Mouse (Mus musculus) spleen, postnatal 4 days (tissue): ENCODE results near the gene Kri1.
"Not testable (repeated sequence)": the region's sequence is repeated elsewhere in the genome, so short reads cannot be mapped to it uniquely, and the experiment has no call there.

Experiments
- DNase-seq, 2 experiments: peaks; one replicate each; pipeline ENCODE4 v3.0.0; 2022; ENCODE audit warnings: low spot score in 2 of 2

Kri1 gene

DNA sequence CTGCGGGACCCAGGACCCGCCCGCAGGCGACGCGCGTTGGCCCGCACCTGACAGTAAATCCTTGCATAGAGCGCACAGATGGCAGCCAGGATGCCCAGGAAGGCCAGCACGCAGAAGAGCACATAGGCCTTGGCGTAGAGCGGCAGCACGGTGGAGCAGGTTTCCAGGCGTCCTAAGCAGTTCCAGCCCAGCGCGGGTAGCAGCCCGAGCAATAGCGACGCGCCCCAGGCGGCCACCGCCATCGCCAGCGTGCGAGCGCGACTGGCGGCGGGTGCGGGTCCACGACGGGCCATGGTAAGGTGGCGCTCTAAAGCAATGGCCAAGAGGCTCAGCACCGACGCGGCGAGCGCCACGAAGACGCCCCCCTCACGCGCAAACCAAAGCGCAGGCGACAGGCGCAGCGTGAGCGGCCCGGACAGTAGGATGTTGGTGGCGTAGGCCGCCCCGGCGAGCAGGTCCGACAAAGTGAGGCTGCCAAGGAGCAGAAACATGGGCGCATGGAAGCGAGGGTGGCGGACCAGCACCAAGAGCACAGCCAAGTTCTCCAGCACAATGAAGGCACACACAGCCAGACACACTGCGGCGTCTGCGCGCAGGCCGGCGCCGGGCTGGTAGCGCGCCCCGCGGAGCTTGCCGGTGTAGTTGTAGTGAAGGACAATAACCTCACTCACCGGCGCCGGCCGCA lies 43.2 kb downstream of the Kri1 start:
- DNase-seq: peak in 1 of 2 experiments; percentile 75

DNA sequence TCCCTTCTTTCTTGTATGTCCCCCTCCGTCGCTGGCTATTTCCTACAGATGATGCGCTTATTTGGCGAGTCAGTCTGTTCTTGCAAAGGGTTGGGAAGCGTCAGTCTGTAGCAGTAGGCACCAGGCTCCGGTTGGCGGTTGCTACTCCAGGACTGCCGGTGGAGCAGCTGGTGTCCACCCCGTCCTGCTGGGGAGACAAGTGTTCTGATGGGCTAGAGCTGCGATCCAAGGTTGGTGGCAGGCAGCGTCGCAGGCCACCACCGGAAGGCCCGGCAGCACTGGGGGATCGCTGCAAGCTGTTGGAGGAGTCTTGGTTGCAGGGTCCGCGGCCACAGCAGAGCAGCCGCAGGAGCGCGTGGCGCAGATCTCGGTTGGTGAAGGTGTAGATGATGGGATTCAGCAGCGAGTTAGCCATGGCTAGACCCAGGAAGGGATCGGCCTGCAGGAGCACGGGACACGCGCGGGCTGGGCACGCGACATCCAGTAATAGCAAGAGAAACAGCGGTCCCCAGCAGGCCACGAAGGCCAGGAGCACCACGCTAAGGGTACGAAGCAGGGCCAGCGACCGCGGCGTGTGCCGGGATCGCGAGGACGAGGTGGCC lies 43.8 kb downstream of the Kri1 start:
- peak in 1 of 2 experiments; percentile 67 for DNase-seq

DNA sequence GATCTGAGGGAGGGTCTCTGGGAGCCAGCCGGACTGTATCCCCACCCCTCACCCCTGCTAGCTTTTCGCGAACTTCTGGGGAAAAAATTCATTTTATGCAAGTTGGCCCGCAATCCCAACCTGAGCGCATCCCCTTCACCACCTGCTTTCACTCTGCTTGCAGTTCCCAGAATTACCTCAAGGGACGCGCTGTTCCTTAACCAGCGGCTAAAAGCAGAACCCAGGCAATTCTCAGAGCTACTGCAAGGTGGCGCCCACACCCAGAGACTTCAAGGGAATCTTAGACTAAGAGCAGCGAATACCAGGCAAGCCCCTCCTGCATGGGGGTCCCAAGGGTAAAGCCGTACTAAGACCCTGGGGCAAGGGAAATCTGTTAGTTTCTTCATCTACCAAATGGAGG lies 46.4 kb downstream of the Kri1 start:
- peak; percentile 87 to 93 for DNase-seq

DNA sequence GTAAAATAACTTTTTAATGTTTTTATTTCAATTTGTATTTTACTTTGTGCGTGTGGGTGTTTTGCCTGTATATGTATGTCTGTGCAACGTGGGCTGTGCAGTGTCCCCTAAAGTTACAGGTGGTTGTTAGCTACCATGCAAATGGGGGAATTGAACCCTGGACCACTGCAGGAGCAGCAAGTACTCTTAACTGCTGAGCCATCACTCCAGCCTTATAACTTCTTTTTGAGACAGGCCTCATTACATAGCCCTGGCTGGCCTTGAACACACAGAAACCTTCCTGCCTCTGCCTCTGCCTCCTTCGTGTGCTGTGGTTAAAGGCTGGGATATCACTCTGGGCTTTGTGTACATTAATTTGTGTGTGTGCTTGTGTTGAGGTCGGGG lies 48.3 kb downstream of the Kri1 start:
- no peak for DNase-seq

DNA sequence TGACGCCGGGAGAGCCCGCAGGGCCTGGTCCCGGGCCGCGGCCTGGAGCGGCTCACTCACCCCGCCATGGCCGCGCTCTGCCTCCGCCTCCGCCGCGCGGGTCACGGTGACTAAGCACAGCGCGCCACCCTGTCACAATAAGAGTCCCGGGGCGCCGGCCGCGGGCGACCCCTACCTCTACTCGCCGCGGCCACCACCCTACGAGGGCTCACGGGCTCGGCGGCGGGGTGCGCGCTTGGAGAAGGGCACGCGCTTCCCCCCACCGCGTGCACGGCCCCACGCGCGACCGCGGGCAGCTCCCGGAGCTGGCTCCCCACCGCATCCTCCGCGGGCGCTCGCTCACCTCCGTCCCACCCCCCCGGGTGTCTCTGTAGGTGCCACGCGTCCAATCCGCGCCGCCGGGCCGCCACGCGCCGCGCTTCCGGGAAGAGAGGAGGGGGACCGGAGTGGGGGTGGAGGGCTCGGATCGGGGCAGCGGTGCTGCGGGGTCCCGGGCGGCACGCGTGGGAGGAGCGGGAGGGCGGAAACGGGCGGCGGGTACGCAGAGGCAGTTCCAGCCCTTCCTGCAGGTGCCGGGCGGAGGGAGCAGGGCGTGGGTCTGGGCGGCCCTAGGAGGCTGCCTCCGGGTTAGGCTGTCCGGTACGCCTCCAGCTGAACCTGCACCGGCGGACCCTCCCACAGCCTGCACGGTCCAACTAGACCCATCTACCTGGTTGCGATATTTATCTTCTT lies 48.9 kb downstream of the Kri1 start, which contains the start of gene Keap1:
Keap1 (minus strand) TSS at position 629 of the 732 bp plus-strand sequence.
- peak; percentile 86 to 95 for DNase-seq

DNA sequence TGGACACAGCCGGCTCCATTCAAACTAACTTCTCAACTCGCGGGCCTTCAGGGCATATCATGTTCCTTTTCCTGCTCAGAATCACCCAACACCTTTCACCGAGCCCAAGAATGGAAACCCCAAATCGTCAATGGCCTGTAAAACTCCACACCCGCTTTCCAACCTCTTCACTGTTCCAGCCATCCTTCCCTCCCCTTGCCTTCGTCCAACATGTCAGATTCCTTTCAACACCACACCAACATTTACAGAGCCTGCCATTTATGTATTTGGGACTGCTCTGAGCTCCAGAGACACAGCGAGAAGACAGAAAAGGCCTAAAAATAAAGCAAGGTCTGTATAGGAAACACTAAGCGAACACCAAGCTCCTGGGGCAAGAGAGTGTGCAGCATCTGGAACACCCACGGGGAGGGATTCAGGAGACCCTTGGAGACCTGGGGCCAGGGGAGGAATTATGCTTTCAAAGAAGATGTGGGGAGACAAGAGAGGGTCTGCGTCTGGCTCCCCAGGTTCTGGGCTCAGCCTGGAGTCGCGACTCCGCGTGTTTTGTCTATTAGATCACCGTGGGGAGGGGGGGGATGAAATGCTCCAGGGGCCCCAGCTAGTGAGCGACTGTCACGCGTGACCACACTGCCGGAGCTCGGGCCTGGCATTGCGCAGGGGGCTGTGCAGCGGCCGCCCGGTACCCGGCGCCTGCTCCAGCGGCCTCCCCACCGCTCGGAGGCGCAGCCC lies 49.6 kb downstream of the Kri1 start:
- peak in 1 of 2 experiments; percentile 71 for DNase-seq

DNA sequence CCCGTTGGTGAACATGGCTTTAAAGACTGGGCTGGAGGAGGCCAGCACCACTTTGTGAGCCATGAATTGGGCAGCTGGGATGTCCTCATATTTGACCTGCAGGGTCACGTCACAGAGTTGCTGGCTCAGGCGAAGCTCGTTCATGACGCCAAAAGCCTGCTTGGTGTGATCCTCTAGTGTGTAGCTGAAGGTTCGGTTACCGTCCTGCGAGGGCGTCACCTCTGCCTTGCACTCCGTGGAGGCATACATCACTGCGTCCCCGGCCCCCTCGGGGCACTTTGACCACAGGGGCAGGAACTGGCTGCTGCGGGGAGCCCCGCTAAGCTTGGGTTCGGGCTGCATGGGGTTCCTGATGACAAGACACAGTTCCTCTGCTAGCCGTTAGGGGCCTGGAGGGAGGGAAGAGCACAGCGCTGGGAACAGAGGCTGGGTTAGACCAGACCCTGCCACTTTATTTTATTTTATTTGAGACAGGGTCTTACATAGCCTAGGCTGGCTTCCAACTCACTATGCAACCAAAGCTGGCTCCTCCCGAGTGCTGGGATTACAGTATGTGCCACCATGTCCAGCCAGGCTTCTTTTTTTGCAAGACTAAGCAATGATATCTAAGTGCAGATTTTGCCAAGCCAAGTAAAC lies 50.3 kb downstream of the Kri1 start:
- peak; percentile 63 to 82 for DNase-seq

DNA sequence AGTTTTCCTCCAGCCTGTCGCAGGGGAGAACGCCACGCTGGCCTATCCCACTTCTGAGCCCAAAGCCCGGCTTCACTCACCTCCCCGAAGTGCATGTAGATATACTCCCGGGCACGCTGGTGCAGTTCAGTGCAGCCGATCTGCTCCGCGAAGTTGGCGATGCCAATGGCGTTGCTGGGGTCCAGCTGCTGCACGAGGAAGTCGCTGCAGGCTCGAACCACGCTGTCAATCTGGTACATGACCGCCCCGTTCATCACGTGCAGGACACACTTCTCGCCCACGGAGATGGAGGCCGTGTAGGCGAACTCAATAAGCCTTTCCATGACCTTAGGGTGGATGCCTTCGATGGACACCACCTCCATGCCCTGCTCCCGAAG lies 50.8 kb downstream of the Kri1 start:
- DNase-seq: no peak

DNA sequence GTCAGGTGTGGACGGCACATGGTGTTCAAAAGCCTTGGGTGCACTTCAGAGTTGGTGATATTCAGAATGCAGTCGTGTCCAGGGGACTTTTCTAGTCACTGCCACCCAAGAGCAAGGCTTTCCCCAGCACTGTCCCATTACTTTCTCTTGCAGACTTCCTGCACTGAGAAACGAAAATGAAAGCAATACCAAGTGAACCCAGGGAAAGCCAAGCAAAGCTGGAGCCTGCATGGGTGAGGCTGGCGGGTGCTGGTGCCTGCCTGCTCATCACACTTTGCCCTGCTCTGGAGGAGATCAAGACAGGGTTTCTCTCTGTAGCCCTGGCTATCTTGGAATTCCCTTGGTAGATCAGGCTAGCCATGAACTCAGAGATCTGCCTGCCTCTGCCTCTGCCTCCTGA lies 52.4 kb downstream of the Kri1 start:
- no peak for DNase-seq

DNA sequence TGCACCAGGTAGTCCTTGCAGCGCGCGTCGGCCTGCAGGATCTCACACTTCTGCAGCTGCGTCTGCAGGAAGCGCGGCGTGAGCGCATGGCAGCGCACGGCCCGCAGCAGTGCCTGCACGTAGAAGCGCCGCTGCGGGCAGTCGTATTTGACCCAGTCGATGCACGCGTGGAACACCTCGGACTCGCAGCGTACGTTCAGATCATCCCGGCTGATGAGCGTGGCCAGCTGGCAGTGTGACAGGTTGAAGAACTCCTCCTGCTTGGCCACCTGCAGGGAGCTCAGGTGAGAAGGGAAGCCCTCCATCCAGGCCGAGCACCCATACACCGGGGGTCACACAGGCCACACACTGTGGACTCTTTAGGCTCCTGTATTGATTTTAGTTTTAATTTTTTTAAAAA lies 54.0 kb downstream of the Kri1 start:
- DNase-seq: no peak

DNA sequence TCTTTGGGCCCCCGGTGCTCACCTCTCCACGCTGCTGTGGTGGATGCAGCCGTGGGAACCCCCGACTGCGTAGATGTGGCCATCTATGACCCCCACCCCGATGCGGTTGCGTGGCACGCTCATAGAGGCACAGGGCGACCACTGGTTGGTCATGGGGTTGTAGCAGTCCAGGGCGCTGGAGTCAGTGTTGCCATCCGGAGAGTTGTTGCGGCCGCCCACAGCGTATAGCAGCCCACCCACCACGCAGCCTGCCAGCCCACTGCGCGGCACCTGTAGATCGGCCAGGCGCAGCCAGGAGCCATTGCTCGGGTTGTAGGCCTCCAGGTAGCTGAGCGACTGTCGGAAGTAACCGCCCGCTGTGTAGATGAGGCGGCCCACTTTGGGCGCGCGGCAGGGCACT lies 54.4 kb downstream of the Kri1 start:
- no peak for DNase-seq

DNA sequence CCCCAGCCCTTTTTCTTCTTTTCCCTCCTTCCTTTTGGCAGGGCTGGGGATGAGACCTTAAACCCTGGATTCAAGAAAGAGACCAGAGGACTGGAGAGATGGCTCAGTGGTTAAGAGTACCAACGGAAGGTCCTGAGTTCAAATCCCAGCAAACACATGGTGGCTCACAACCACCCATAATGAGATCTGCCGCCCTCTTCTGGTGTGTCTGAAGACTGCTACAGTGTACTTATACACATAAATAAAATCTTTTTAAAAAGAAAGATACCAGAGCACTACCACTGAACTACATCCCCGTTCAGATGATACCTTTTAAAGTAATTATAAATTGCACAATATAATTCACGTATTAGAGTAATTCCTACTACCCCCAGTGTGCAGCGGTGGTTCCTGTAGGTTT lies 54.9 kb downstream of the Kri1 start:
- DNase-seq: no peak

DNA sequence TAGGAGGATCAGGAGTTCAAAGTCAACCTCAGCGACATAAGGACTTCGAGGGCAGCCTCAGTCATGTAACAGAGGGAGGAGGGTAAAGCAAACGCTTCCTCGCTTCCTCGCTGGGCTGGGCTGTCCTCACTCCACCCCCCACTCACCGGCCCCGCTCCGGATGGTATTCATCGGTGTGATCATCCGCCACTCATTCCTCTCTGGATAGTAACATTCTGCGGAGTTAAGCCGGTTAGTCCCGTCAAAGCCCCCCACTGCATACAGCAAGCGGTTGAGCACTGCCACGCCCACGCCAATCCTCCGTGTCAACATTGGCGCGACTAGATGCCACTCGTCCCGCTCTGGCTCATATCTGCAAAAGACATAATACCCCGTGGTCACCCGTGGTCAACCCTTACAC lies 56.2 kb downstream of the Kri1 start:
- DNase-seq: no peak

DNA sequence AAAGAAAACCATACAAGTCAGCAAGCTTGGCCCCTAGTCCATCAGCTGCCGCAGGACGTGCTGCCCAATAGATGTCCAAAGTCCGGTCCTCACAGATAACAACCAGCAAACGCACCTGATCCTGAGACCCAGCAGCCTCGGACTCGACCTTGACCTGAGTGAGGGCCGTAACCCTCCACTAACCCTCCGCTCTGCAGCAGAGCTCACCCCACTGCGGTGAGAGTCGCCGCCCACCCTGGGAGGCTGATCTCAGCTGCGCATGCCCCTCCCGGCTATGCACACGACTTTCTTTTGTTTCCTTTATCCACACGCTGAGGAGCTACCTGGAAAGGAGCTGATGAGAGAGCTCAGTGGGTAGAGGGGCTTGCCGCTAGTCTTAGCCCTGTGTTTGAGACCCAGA lies 60.4 kb downstream of the Kri1 start:
- no peak for DNase-seq

DNA sequence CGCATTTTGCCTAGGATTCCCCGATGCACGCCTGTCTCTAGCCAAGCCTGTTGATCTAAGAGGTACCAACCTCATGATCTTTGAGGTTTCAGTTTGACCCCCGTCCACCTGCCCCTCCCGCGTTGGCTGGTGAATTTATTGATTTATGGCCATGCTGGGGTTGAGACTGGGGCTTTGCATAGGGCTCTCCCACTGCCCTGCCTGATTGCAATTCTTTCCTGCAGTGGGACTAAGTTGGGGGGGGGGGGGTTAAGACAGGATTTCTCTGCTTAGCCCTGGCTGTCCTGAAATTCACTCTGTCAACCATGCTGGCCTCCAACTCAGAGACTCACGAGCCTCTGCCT lies 62.4 kb downstream of the Kri1 start:
- no peak for DNase-seq

DNA sequence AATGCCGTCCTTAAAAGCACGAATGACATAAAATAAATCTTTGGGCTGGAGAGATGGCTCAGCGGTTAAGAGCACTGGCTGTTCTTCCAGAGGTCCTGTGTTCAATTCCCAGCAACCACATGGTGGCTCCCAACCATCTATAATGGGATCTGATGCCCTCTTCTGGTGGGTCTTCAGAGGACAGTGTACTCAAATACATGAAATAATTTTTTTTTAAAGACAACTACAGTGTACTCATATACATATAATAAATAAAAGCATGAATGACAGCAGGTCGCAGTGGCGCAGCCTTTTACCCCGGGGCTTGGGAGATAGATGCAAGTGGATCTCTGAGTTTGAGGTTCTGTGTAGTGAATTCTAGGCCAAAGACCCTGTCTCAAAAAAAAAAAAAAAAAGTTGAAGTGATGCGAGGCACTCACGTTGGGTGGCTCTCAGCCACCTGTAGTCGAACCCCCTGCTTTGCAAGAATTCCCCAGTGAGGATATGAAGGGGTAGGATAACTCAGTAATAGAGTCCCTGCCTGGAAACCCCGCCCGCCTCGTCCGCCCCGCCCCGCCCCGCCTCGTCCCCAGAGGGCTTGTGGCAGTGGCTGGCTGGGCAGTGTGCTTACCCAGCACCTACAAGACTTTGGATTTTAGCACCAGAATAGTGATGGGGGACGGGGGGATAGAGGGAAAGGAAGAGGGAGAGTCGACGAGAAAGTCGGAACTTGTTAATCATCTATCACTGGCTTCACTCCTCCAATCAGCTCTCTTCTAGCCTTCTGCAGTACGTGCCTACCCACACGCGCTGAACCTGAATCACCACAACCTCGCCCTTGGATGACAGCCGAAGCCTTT lies 63.0 kb downstream of the Kri1 start:
- DNase-seq: no peak

DNA sequence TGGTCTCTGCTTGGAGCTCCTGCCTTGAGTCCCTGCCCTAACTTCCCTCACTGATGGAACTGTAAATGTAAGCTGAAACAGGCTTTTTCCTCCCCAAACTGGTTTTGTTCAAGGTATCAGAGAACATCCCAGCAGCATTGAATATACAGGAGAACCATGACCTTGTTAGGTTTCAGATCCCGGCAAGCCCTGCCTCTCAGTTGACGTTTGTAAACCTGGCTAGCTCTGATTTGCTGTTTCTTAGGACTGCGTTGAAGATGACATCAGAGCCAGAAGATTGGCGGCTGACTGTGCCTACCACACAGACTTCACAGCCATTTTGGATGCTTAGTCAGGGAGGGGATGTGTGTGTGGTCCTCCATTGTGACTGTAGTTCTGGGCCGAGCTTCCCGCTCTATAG lies 63.9 kb downstream of the Kri1 start:
- no peak for DNase-seq

DNA sequence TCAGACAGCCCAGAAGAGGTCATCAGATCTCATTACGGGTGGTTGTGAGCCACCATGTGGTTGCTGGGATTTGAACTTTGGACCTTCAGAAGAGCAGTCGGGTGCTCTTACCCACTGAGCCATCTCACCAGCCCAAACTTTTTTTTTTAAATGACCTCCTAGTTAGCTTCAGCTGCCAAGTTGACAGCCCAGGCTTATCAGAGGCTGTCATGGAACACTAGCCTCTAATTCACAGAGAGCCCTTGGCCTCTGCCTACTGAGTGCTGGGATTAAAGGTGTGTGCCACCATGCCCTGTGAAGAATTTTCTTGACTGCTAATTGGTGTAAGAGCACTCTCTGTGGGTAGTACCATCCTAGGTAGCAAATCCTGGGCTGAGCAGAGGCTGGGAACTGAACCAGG lies 64.3 kb downstream of the Kri1 start:
- DNase-seq: not testable (repeated sequence)
